Mouse (Mus musculus) thymus, adult 2 months (tissue): ENCODE measurements around the gene Med7. TPM values are rescaled to one million over a fixed set of nuclear protein-coding genes. Genes with fewer than 3 reads are reported as not detected.

Source experiments
- DNase-seq: peaks from one replicate; pipeline ENCODE4 v3.0.0; 2021
- H3K27ac ChIP-seq: fragments of 200-500 bp; 2 replicates; pipeline ENCODE4 v1.5.1; 2012; ENCODE audit warnings: low read length, control low read depth; ENCODE audit not compliant: control insufficient read depth, insufficient read depth
- H3K27me3 ChIP-seq: fragments of 200-500 bp; 2 replicates; pipeline ENCODE4 v1.6.1; 2012; ENCODE audit warnings: mild to moderate bottlenecking, low read length, moderate library complexity, mixed read lengths; ENCODE audit not compliant: control insufficient read depth, insufficient read depth
- H3K36me3 ChIP-seq: fragments of 200-500 bp; 2 replicates; pipeline ENCODE4 v1.6.1; 2012; ENCODE audit warnings: mild to moderate bottlenecking, low read length, moderate library complexity; ENCODE audit not compliant: control insufficient read depth, insufficient read depth
- H3K4me1 ChIP-seq: fragments of 200-500 bp; replicated peaks from 2 replicates; pipeline ENCODE4 v1.6.1; 2012; ENCODE audit warnings: low read length; ENCODE audit not compliant: control insufficient read depth, insufficient read depth
- H3K4me3 ChIP-seq: fragments of 200-500 bp; 2 replicates; pipeline ENCODE4 v1.5.1; 2012; ENCODE audit warnings: mild to moderate bottlenecking, low read length, control low read depth, moderate library complexity; ENCODE audit not compliant: control insufficient read depth, insufficient read depth
- CTCF ChIP-seq: fragments of 200-500 bp; IDR thresholded peaks from 2 replicates; pipeline ENCODE4 v1.5.1; 2012; ENCODE audit warnings: mild to moderate bottlenecking, control low read depth, low read length, moderate library complexity, borderline replicate concordance; ENCODE audit not compliant: control insufficient read depth, poor library complexity, insufficient read depth; ENCODE audit errors: extremely low read depth
- POLR2A ChIP-seq: fragments of 200-500 bp; IDR thresholded peaks from 2 replicates; pipeline ENCODE4 v1.6.1; 2012; ENCODE audit warnings: mild to moderate bottlenecking, low read length, control low read depth, moderate library complexity; ENCODE audit not compliant: control insufficient read depth, poor library complexity, insufficient read depth; ENCODE audit errors: extremely low read depth
- WGBS: fragments of 180-500 bp; shearing (Covaris S2); methylation state at CpG from one replicate; pipeline ENCODE4 v1.1.7; 2018; 5-methylcytosine and 5-hydroxymethylcytosine counted together
- polyA plus RNA-seq: library from polyadenylated mRNA; depleted of rRNA; stranded (reverse); fragments of >200 nt; gene quantifications from 2 replicates; pipeline ENCODE4 v1.2.3, GENCODE M21; 2012

The Med7 gene
- polyA plus RNA-seq, 1 experiment: 28.2 TPM

- no peak for TF ChIP-seq CTCF
- TF ChIP-seq POLR2A: no peak
- H3K4me1 ChIP-seq: peaks cover 5% of the 10 kb centered on the region
- no peak overlapping the region for H3K27ac ChIP-seq
- H3K4me3 ChIP-seq: no peak overlapping the region
- H3K27me3 ChIP-seq: no peaks in the 10 kb centered on the region
- peaks cover 10% of the 10 kb centered on the region; the same call in 1 of the 2 replicates for H3K36me3 ChIP-seq
- 67% methylated on average over 5 of the region's 5 CpGs for WGBS
- no peak for DNase-seq
Observed at GRCm38 (mm10) chr11:46439005-46439543, 2.3 kb downstream of the Med7 start.

- 62% methylated on average over 1 of the region's 1 CpGs for WGBS
- Histone ChIP-seq H3K4me1 (peaks cover 5% of the 10 kb centered on the region), H3K4me3 (no peak overlapping the region), H3K36me3 (peaks cover 10% of the 10 kb centered on the region; the same call in 1 of the 2 replicates), H3K27ac (no peak overlapping the region), H3K27me3 (no peaks in the 10 kb centered on the region)
- TF ChIP-seq CTCF (no peak), POLR2A (no peak)
- DNase-seq: no peak
Observed at GRCm38 (mm10) chr11:46441774-46442173, 5.0 kb downstream of the Med7 start.

- 64% methylated on average over 1 of the region's 1 CpGs for WGBS
- H3K36me3 ChIP-seq: peaks cover 10% of the 10 kb centered on the region; the same call in 1 of the 2 replicates
- H3K4me1 ChIP-seq: peaks cover 3% of the 10 kb centered on the region; the same call in 1 of the 2 replicates
Observed at GRCm38 (mm10) chr11:46443152-46443551, 6.4 kb downstream of the Med7 start.

GRCm38 (mm10) chr11:46443979-46444378 lies 7.3 kb downstream of the Med7 start:
- Histone ChIP-seq H3K27me3 (no peaks in the 10 kb centered on the region), H3K4me3 (no peak overlapping the region), H3K4me1 (peaks cover 5% of the 10 kb centered on the region), H3K27ac (no peak overlapping the region), H3K36me3 (peaks cover 10% of the 10 kb centered on the region; the same call in 1 of the 2 replicates)
- TF ChIP-seq CTCF (no peak), POLR2A (no peak)
- 71% methylated on average over 5 of the region's 5 CpGs for WGBS
- no peak for DNase-seq

More at GRCm38 (mm10) chr11:46443152-46443551, 6.4 kb downstream of the Med7 start:
- no peak for DNase-seq
- TF ChIP-seq POLR2A (no peak), CTCF (no peak)
- Histone ChIP-seq H3K4me3 (no peak overlapping the region), H3K27me3 (no peaks in the 10 kb centered on the region), H3K27ac (no peak overlapping the region)

GRCm38 (mm10) chr11:46446150-46446549 lies 9.4 kb downstream of the Med7 start:
- 20% methylated on average over 6 of the region's 6 CpGs for WGBS
- TF ChIP-seq POLR2A (no peak), CTCF (no peak)
- H3K4me1 ChIP-seq: peaks cover 12% of the 10 kb centered on the region

GRCm38 (mm10) chr11:46447644-46448484 lies 11.1 kb downstream of the Med7 start:
- no peak for TF ChIP-seq CTCF
- no peak for TF ChIP-seq POLR2A
- Histone ChIP-seq H3K4me1 (peaks cover 12% of the 10 kb centered on the region), H3K36me3 (no peaks in the 10 kb centered on the region), H3K27me3 (no peaks in the 10 kb centered on the region), H3K27ac (peak overlapping the region; percentile 54), H3K4me3 (no peak overlapping the region)
- WGBS: 5% methylated on average over 13 of the region's 13 CpGs
- DNase-seq: peak; percentile 35

More at GRCm38 (mm10) chr11:46446150-46446549, 9.4 kb downstream of the Med7 start:
- no peak for DNase-seq
- Histone ChIP-seq H3K36me3 (0 out of 2 replicates have a peak, but pooled peaks cover 3% of the 10 kb centered on the region), H3K27ac (no peak overlapping the region), H3K4me3 (no peak overlapping the region), H3K27me3 (no peaks in the 10 kb centered on the region)
